Mouse (Mus musculus) frontal cortex, postnatal 36 days (tissue): ENCODE measurements around the gene P4ha1.
"Not testable (repeated sequence)": the region's sequence is repeated elsewhere in the genome, so short reads cannot be mapped to it uniquely, and the experiment has no call there.

Experiments
- DNase-seq, 2 experiments: peaks; one replicate each; pipeline ENCODE4 v3.0.0; 2022; ENCODE audit warnings: low spot score in 2 of 2

The P4ha1 gene

GRCm38 (mm10) chr10:59323100-59323487 lies at the start of gene P4ha1:
P4ha1 (plus strand) TSS chr10:59323296.
- DNase-seq, result peak; percentile 100

- DNase-seq, result no peak
These were observed 47.4 kb upstream of the P4ha1 start for GRCm38 (mm10) chr10:59275745-59276144.

GRCm38 (mm10) chr10:59277116-59277515 lies 46.0 kb upstream of the P4ha1 start:
- DNase-seq, result no peak

GRCm38 (mm10) chr10:59277729-59278475 lies 45.2 kb upstream of the P4ha1 start:
- DNase-seq, result no peak

GRCm38 (mm10) chr10:59283164-59283563 lies 39.9 kb upstream of the P4ha1 start:
- no peak for DNase-seq

GRCm38 (mm10) chr10:59283749-59284148 lies 39.3 kb upstream of the P4ha1 start:
- no peak for DNase-seq

- peak in 1 of 2 experiments; percentile 36 for DNase-seq
These were observed 37.6 kb upstream of the P4ha1 start for GRCm38 (mm10) chr10:59285530-59285929.

- no peak for DNase-seq
These were observed 35.8 kb upstream of the P4ha1 start for GRCm38 (mm10) chr10:59287251-59287650.

GRCm38 (mm10) chr10:59287662-59288061 lies 35.4 kb upstream of the P4ha1 start:
- no peak for DNase-seq

- no peak for DNase-seq
These were observed 34.0 kb upstream of the P4ha1 start for GRCm38 (mm10) chr10:59289062-59289461.

- DNase-seq, result no peak
These were observed 31.6 kb upstream of the P4ha1 start for GRCm38 (mm10) chr10:59291536-59291935.

- no peak for DNase-seq
These were observed 31.0 kb upstream of the P4ha1 start for GRCm38 (mm10) chr10:59292079-59292478.

GRCm38 (mm10) chr10:59292558-59292957 lies 30.5 kb upstream of the P4ha1 start:
- DNase-seq, result peak; percentile 82 to 91

GRCm38 (mm10) chr10:59295241-59295811 lies 27.8 kb upstream of the P4ha1 start:
- peak; percentile 36 to 58 for DNase-seq

GRCm38 (mm10) chr10:59296261-59296660 lies 26.8 kb upstream of the P4ha1 start:
- peak; percentile 68 to 84 for DNase-seq

GRCm38 (mm10) chr10:59302671-59303070 lies 20.4 kb upstream of the P4ha1 start:
- not testable (repeated sequence) for DNase-seq

GRCm38 (mm10) chr10:59308993-59309715 lies 13.9 kb upstream of the P4ha1 start:
- DNase-seq, result peak in 1 of 2 experiments; percentile 48

GRCm38 (mm10) chr10:59310124-59310523 lies 13.0 kb upstream of the P4ha1 start:
- DNase-seq, result no peak

GRCm38 (mm10) chr10:59310691-59311457 lies 12.2 kb upstream of the P4ha1 start:
- DNase-seq, result no peak

- no peak for DNase-seq
These were observed 11.2 kb upstream of the P4ha1 start for GRCm38 (mm10) chr10:59311881-59312280.

- DNase-seq, result peak in 1 of 2 experiments; percentile 55
These were observed 2.0 kb upstream of the P4ha1 start for GRCm38 (mm10) chr10:59321112-59321511.

- DNase-seq, result no peak
These were observed 825 bp upstream of the P4ha1 start for GRCm38 (mm10) chr10:59322271-59322670.
